Mouse (Mus musculus): ENCODE results near the gene Vmn2r100. TPM values are rescaled to one million over a fixed set of nuclear protein-coding genes. Genes with fewer than 3 reads are reported as not detected.

Gene Vmn2r100
- polyA plus RNA-seq (2015; fragmentation: Nextera tagmentation; extraction: Ambion mirVana): not detected in 2 replicates

DNA sequence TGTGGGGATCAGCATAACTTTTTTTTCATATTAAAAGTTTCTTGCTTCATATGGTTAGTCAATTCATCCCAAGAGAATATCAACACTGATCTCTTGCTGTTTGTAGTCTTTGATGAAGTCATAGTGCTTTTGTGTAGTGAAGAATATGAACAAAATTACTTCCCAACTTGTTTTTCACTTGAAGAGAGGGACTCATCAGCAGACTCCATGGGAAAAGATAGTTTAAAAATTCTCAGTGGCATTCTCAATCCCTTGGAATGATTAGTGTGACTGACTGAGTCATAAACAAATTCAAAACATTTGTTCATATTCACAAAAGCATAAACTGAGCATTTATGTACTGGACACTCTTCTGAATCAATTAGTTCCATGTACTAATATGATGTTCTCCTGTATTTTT, at the start of gene Vmn2r100:
TSS of gene Vmn2r100 (plus strand) at position 301 of the 400 bp plus-strand sequence.
- H3K4me3 ChIP-seq: no peak within 1 kb of the TSS
- H3K4me1 ChIP-seq: no peaks in the 10 kb centered on the region
- no peaks in the 10 kb centered on the region for H3K27me3 ChIP-seq
- no peaks in the 10 kb centered on the region for H3K9me3 ChIP-seq
- ATAC-seq (ENCODE audit: insufficient number of reproducible peaks, low FRiP score, low TSS enrichment, low read depth): no peak
- H3K9ac ChIP-seq: no peak within 1 kb of the TSS
- H3K27ac ChIP-seq: no peak within 1 kb of the TSS
- no peaks in the 10 kb centered on the region for H3K36me3 ChIP-seq
- H3K4me2 ChIP-seq: no peak within 1 kb of the TSS

DNA sequence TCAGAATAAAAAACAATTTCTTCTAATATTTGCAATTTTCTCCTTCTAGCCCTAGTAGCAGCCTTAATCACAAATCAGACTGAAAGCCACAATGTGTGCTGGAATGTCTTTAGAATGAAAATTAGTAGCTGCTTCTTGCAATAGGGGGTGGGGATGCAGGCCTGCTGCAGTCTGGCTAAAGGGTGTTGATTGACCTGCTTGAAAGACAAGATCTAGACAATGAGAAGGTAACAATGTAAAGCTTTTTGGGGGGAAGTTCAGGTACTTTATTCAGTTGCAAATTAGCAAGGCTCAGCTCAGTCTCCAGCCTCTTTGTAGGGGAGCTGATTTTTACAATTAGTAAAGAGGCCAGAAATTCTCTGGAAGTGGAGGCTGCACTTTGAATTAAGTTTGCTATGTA, 21.7 kb upstream of the Vmn2r100 start:
- no peaks in the 10 kb centered on the region for H3K27me3 ChIP-seq

DNA sequence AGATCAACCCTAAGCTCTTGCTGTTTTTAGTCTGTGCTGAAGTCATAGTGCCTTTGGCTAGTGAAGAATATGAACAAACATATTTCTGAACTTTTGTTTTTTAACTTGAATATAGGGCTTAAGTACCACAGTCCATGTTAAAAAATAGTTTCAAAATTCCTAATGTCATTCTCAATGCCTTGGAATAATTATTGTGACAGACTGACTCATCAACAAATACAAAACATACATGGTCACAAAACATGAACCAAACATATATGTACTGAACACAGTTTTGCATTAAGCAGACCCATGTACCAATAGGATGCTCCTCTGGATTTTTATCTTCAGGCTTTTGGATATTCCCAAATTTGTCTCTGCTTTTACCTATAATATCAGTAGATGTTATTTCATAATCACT, 72.4 kb downstream of the Vmn2r100 start, which contains the start of gene Vmn2r101:
TSS of gene Vmn2r101 (plus strand) at position 301 of the 400 bp plus-strand sequence.
- no peaks in the 10 kb centered on the region for H3K4me1 ChIP-seq
- H3K9ac ChIP-seq: no peak within 1 kb of the TSS
- H3K4me2 ChIP-seq: no peak within 1 kb of the TSS
- H3K27me3 ChIP-seq: no peaks in the 10 kb centered on the region
- H3K9me3 ChIP-seq: no peaks in the 10 kb centered on the region
- H3K27ac ChIP-seq: no peak within 1 kb of the TSS
- H3K36me3 ChIP-seq: no peaks in the 10 kb centered on the region
- no peak within 1 kb of the TSS for H3K4me3 ChIP-seq
- no peak for ATAC-seq (ENCODE audit: insufficient number of reproducible peaks, low FRiP score, low TSS enrichment, low read depth)

More for the DNA sequence above, 21.7 kb upstream of the Vmn2r100 start:
- no peak for ATAC-seq (ENCODE audit: insufficient number of reproducible peaks, low FRiP score, low TSS enrichment, low read depth)
- H3K9ac ChIP-seq: no peak overlapping the region
- H3K4me2 ChIP-seq: no peak overlapping the region
- no peak overlapping the region for H3K27ac ChIP-seq
- H3K9me3 ChIP-seq: peaks cover 2% of the 10 kb centered on the region; the same call in 1 of the 2 replicates
- H3K36me3 ChIP-seq: no peaks in the 10 kb centered on the region
- H3K4me3 ChIP-seq: no peak overlapping the region
- no peaks in the 10 kb centered on the region for H3K4me1 ChIP-seq

Other genes with a start within 250 kb of the Vmn2r100 start
- not detected in 2 replicates for gene Vmn2r99, start 142.8 kb upstream of the Vmn2r100 start, polyA plus RNA-seq (2015; fragmentation: Nextera tagmentation; extraction: Ambion mirVana)
- not detected in 2 replicates for gene Vmn2r101, start 72.5 kb downstream of the Vmn2r100 start, polyA plus RNA-seq (2015; fragmentation: Nextera tagmentation; extraction: Ambion mirVana)
- gene Vmn2r102, start 155.6 kb downstream of the Vmn2r100 start, polyA plus RNA-seq (2015; fragmentation: Nextera tagmentation; extraction: Ambion mirVana): not detected in 2 replicates